In genomic region chr6:63685689-63686088, GRCm38 (mm10) we compare ENCODE assay signal across 17 mouse cellular contexts.
"Had no signal": no experiment of that assay in that cellular context is flagged by ENCODE, and none has a peak within 500 bp of the region (broad histone marks: within the 10 kb centered on the region; RNA-seq: fewer than 3 reads in every experiment).

No protein-coding gene starts in this region.

- H3K4me3 ChIP-seq: neural tube, embryonic 12.5 days; neural tube, embryonic 13.5 days; neural tube, embryonic 15.5 days; stomach, embryonic 15.5 days had no signal

- H3K27ac ChIP-seq: neural tube, embryonic 12.5 days; neural tube, embryonic 13.5 days; neural tube, embryonic 15.5 days; stomach, embryonic 15.5 days; stomach, postnatal 0 days had no signal

- DNase-seq: retina, postnatal 1 day; right cerebral cortex, adult 18-20 months; right cerebral cortex, postnatal 14 days; right cerebral cortex, postnatal 25 days; right cerebral cortex, postnatal 4 days; spleen, adult 18-20 months; thymus, adult 18-20 months; thymus, adult 2 months; thymus, postnatal 14 days; thymus, postnatal 25 days; thymus, postnatal 36 days; thymus, postnatal 4 days had no signal
